Mouse (Mus musculus): ENCODE measurements at regions not wholly inside any gene's neighbourhood (a gene's known extent, or its start where the extent isn't known, plus 50 kb on each side); places are given as distances from the start of the nearest gene placed in this dataset.

GRCm38 (mm10) chr1:181299826-181300225 is 52.6 kb upstream of the Cnih3 start:
- DNase-seq (ENCODE audit: low spot score in 2 of 2) = no peak

- DNase-seq (ENCODE audit: low spot score in 2 of 2) = no peak
Measured at GRCm38 (mm10) chr1:181302151-181302550, 50.3 kb upstream of the Cnih3 start.

Measured in gastrocnemius, adult 8-10 months (tissue).